Mouse (Mus musculus) spleen, postnatal 14 days (tissue): ENCODE measurements around the gene Ncoa5.

Source experiments
- DNase-seq, 2 experiments: peaks; one replicate each; pipeline ENCODE4 v3.0.0; 2021 to 2022; ENCODE audit warnings: low spot score in 2 of 2

The Ncoa5 gene

GRCm38 (mm10) chr2:165049044-165049443 lies 14.4 kb upstream of the Ncoa5 start:
- DNase-seq = no peak

- no peak for DNase-seq
Measured at GRCm38 (mm10) chr2:165043729-165044128, 9.1 kb upstream of the Ncoa5 start.

- no peak for DNase-seq
Measured at GRCm38 (mm10) chr2:165043090-165043636, 8.5 kb upstream of the Ncoa5 start.

- no peak for DNase-seq
Measured at GRCm38 (mm10) chr2:165042126-165042525, 7.5 kb upstream of the Ncoa5 start.

- no peak for DNase-seq
Measured at GRCm38 (mm10) chr2:165037415-165037814, 2.7 kb upstream of the Ncoa5 start.

DNA sequence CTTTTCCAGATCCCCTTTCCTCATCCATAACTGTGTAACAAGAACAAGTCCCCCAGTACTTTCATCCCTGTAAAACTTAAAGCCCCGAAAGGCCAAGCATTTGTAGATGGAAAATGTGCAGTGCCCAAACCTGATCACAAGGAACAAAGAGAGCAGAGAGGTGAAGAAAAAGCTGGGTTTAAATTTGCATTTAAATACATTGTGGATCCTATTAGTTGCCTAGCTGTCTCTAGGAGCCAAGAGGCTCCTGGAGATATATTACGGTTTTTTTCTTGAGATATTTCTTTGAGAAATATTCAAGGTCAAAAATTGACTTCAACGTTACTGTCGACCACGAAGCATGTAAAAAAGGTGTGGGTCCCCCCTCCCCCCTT lies 378 bp upstream of the Ncoa5 start:
- no peak for DNase-seq

- DNase-seq = no peak
Measured at GRCm38 (mm10) chr2:165033306-165033705, 1.4 kb downstream of the Ncoa5 start.

- DNase-seq = no peak
Measured at GRCm38 (mm10) chr2:165032533-165032932, 2.1 kb downstream of the Ncoa5 start.

GRCm38 (mm10) chr2:165027163-165027562 lies 7.5 kb downstream of the Ncoa5 start:
- DNase-seq = no peak

DNA sequence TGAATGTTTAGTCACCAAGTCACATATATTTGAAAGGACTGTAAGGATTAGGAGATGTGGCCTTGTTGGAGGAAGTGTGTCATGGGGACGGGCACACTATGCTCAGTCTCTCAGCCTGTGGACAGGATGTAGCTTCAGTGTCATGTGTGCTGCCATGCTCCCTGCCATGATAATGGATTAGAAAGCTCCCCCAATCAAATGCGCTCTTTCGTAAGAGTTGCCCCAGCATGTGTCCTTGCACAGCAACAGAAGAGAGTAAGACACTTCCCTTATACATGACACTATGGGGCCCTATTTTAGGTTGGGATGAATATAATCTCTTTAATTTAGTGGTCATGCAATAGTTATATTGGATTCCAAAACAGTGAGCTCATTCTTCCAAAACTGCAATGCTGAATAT lies 14.2 kb downstream of the Ncoa5 start:
- no peak for DNase-seq

GRCm38 (mm10) chr2:165014935-165015334 lies 19.7 kb downstream of the Ncoa5 start:
- no peak for DNase-seq

DNA sequence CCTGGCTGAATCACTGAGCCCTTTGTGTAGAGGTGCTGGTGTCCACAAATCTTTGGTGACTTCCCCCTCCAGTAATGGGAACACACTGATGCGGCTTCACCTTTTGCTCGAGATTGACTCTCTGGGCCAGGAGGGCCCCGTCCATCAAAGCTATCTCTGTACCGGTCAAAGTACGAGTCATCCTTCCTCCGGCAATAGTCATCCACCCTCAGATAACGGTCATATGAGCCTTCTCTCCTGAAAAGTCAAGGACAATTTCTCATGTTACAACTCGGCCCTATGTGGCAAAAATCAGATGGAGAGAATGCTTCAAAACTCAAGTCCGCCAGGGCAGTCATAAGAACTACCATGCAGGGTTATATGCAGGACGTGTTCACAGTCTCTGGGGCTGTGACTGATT lies 24.3 kb downstream of the Ncoa5 start:
- no peak for DNase-seq

DNA sequence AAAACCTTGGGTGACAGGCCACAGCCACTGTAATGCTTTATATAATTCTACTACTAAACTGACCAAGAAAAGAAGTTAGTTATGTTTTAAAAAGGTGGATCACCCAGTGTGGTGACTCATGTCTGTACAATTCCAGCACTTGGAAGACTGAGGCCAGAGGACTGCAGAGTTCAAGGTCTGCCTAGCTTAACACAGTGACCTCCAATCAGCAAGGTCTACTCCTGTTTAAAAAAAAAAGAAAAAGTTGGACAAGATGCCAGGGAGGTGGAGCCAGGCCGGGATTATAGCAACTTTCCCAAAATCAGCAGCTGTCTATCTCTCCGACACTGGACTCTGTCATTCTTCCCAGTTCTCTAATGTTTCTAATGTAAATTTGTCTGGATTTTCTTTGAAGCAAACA lies 25.1 kb downstream of the Ncoa5 start:
- no peak for DNase-seq

DNA sequence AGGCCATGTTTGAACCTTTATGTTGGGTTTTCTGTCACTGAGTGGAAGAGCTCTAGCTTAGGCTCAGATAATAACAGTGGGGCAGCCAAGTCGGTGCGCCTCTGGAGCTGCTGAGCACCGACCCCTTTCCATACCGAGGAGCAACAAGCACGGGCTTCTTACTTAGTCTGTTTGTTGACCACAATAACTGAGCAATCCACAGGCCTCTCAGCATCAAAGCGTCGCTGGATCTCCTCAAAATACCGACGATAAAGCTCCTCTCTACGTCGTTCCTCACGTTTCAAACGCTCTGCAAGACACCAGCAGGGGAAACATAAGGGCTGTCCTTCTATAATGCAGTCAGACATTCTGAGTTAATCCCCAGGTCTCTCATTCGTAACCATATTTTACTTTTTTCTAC lies 25.5 kb downstream of the Ncoa5 start:
- no peak for DNase-seq

GRCm38 (mm10) chr2:165007986-165008385 lies 26.7 kb downstream of the Ncoa5 start:
- DNase-seq = no peak

DNA sequence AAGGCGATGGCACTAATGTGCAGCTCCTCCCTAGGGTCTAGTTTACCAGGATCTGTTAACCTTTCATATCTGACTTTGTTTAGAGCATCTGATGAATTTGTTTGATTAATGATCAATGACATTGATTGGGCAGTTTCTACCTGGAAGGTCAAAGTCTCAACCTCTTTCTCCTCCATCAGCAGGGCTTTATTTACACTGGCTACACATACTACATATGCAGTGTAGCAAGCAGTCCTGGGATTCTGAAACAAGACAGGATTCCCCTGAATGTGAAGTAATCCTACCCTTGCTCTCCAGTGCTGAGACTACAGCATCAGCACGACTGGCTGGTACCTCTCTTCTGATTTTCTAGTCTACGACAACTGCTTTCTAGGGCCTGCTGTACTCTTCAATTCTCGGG lies 27.9 kb downstream of the Ncoa5 start:
- no peak for DNase-seq

- no peak for DNase-seq
Measured at GRCm38 (mm10) chr2:165004237-165004636, 30.4 kb downstream of the Ncoa5 start.

DNA sequence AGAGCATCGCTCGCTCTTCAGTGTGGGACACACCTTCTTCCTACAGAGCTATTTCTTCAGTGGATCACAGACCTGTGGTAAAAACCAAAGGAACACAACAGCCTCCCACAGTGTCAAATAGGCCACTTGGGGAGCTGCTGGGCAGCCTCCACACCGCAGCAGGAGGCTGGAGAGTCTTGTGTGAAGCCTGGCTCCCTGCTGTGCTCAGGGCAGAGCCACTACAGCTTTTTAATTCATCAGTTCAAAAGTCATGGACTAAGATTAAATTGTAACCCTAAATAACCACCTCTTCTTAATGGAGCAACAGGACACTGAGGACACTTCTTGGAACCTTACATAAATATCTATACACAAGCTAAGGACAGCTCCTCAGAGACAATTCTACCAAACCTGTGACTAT lies 31.6 kb downstream of the Ncoa5 start:
- no peak for DNase-seq

DNA sequence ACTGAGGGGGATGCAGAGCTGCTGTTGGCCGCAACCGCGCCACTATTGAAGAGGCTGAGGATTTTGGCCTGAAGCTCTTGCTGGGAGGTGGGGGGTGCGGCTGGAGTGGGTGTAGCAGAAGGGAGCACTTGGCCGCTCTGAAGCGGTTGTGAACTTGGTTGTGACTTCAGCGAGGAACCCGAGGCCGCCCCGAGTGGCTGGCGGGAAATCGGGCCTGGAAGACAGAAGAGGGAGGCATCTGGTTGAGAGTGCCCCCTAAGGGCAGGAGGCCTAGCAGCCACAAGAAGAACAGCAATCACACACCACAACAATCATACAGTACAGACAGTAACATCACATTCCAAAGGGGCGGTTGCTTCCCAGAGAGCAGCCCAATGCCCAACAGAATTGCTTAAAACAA lies 32.7 kb downstream of the Ncoa5 start:
- DNase-seq = no peak

DNA sequence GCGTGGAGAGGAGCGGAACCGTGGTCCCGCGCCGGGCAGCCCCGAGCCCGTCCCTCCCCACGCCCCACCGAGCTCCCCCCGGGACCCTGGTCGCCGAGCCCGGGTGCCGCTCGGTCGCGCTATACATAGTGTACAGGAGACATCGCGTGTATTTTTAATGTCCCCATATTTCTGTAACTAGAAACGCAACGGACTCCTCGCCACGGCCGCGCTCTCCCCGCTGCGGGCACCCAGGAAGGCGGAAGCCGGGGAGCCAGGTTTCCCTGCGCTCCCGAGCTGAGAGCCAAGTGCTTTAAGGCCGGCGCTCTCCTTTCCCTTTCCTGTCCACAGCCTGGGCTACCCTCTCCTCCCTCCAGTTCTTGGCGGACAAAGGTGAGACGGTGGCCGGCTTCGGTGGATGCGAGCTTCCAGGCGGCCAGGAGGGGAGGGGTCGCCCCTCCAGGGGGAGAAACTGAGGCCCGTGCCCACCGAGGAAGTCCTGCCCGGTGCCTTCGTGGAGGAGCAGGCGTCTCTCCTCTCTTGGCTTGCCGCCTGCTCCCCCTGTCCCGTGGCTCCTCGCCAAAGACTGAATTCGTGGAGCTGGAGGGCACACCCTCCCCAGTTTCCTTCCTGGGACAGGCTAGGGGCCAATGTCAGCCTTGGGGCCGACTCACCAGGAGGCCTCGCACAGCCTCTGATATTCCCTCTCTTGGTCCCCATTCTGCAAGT lies 36.8 kb downstream of the Ncoa5 start:
- DNase-seq = no peak

DNA sequence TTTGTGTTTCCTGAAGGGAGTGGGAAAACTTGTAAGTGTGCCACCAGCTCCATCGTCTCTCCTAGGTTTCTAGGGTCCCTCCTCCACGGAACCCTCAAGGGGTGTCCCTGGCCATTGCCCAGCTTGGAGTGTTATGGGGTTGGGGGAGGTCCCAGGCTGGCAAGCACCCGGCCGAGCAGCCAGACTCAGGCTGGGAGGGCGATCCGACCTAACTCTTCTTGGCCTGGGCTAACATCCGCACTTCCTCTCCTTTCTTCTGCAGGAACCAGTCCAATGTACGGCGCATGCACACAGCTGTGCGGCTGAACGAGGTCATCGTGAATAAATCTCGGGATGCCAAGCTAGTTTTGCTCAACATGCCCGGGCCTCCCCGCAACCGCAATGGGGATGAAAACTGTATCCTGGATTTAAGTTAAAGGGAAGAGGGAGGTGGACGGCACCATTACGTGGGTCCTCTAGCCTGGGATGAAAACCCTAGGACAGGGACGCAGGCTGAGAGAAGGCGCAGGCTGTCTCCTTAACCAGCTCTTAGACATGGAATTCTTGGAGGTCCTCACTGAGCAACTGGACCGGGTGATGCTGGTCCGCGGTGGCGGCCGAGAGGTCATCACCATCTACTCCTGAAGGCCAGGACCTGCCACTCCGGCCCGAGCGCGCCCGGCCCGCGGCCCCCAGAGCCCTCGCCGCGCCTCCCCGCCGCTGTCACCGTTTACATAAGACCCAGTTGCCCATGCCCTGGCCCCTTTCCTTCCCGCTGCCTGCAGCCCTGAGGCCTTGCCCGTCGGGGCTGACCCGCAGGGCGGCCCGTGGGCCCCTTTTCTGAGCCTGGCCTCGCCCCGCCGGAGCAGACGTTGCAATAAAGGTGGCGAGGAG lies 37.6 kb downstream of the Ncoa5 start:
- DNase-seq = no peak

DNA sequence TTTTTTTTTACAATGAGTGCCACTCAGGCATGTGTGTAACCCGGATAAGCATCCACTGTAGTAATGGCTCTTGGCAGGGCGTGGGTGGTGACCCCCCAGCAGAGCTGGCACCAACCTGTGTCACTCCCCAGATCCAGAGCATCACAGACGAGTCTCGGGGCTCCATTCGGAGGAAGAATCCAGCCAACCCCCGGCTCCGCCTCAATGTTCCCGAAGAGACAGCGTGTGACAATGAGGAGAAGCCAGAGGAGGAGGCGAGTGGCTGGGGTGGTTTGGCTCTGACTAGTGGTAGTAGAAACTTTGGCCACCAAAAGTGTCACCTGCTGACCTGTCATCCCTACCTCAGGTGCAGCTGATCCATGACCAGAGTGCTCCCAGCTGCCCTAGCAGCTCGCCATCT lies 38.7 kb downstream of the Ncoa5 start:
- no peak for DNase-seq
